Mouse (Mus musculus): ENCODE data around the gene Hyal3.

DNA sequence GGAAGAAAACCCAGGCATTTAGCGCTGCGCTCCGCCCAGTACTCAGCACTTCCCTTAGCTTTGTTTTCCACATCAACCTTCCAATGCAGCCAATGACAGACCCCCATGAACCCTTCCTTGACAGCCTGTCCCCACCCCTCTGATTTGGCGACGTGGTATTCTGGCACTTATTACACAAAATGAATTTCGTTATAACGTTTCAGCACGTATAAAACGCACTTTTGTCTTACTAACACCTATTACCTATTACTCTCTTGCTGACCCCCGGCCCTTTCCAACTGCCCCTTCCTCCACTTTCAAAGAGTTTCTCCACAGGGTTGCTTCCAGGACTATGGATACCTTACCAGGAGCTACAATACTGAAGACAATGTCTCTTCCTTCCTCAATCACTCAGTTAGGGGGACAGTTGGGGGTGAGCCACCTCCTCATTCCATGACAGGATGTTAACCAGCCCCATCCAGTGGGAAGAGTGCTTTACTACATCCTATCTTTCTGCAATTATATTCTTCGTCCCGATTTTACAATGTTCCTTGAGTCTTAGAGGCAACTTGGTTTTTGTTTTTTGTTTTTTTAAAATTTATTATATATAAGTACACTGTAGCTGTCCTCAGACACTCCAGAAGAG, 32.4 kb downstream of the Hyal3 start:
- TF ChIP-seq CTCF (IDR thresholded peaks at IDR 0.05) (peak; percentile 64), EP300 (IDR thresholded peaks at IDR 0.05) (peak; percentile 71)

Measured in lung, postnatal 0 days (tissue).